Mouse (Mus musculus): ENCODE measurements around the gene Gtdc1.

Gene Gtdc1

DNA sequence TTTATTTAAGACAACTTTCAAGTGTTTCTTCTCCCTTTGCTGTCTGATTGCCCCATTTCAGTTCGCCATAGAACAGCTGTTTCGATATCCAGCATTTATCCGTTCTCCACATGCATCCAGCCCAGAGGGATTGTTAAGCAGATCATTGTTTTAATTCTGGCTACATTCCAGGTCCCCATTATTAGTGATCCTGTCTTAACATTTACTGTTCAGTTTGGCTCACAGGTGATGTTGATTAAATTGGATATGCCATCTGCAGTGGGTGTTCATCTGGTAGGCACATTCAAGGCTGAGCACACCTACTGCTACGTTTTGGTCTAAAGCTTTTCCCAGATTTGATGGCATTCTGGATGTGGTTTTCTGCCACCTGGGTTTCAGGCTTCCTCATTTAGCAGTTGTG lies 409.4 kb downstream of the Gtdc1 start:
- DNase-seq = no peak

Data from lung, postnatal 14 days (tissue).